Mouse (Mus musculus): ENCODE data around the gene Ccl28. TPM values are rescaled to one million over a fixed set of nuclear protein-coding genes. Genes with fewer than 3 reads are reported as not detected.
"Not testable (repeated sequence)": the region's sequence is repeated elsewhere in the genome, so short reads cannot be mapped to it uniquely, and the experiment has no call there.

Ccl28 gene
- total and polyA plus RNA-seq, 2 experiments from 2014 or later, result 0.05 TPM; not detected in 1

GRCm38 (mm10) chr13:119604322-119604721, 19.3 kb upstream of the Ccl28 start:
- not testable (repeated sequence) for H3K36me3 ChIP-seq (replicated peaks; ENCODE audit: control insufficient read depth, insufficient read depth, low read length); H3K4me1 ChIP-seq (ENCODE audit: control insufficient read depth, insufficient read depth); H3K4me3 ChIP-seq (ENCODE audit: low read depth, low read length); H3K27me3 ChIP-seq (ENCODE audit: control insufficient read depth, insufficient read depth, low read length); H3K9ac ChIP-seq (replicated peaks; ENCODE audit: low read depth, low read length); H3K9me3 ChIP-seq (replicated peaks; ENCODE audit: control insufficient read depth, low read length); H3K4me2 ChIP-seq (ENCODE audit: low read depth, low read length); ATAC-seq (ENCODE audit: insufficient read depth, low read depth); H3K27ac ChIP-seq (ENCODE audit: low read depth); DNase-seq (ENCODE audit: low spot score)
- 91% methylated on average over 7 of the region's 9 CpGs for WGBS

- ATAC-seq (ENCODE audit: insufficient read depth, low read depth) (no peak), DNase-seq (ENCODE audit: low spot score) (no peak)
- H3K9ac ChIP-seq (replicated peaks; ENCODE audit: low read depth, low read length), result no peak overlapping the region
- no peak overlapping the region for H3K4me3 ChIP-seq (ENCODE audit: low read depth, low read length)
- H3K36me3 ChIP-seq (replicated peaks; ENCODE audit: control insufficient read depth, insufficient read depth, low read length), result no peaks in the 10 kb centered on the region
- no peaks in the 10 kb centered on the region for H3K9me3 ChIP-seq (replicated peaks; ENCODE audit: control insufficient read depth, low read length)
- no peaks in the 10 kb centered on the region for H3K27me3 ChIP-seq (ENCODE audit: control insufficient read depth, insufficient read depth, low read length)
- no peaks in the 10 kb centered on the region for H3K4me1 ChIP-seq (ENCODE audit: control insufficient read depth, insufficient read depth)
- 82% methylated on average over 3 of the region's 3 CpGs for WGBS
- H3K27ac ChIP-seq (ENCODE audit: low read depth), result no peak overlapping the region
- no peak overlapping the region for H3K4me2 ChIP-seq (ENCODE audit: low read depth, low read length)
- TF ChIP-seq EP300 (IDR thresholded peaks at IDR 0.05; ENCODE audit: low read depth) (no peak), CTCF (IDR thresholded peaks at IDR 0.05; ENCODE audit: low read depth) (no peak)
Measured at GRCm38 (mm10) chr13:119618841-119619240, 4.8 kb upstream of the Ccl28 start.

- 52% methylated on average over 3 of the region's 3 CpGs for WGBS
- Histone ChIP-seq H3K4me1 (ENCODE audit: control insufficient read depth, insufficient read depth) (no peaks in the 10 kb centered on the region), H3K36me3 (replicated peaks; ENCODE audit: control insufficient read depth, insufficient read depth, low read length) (no peaks in the 10 kb centered on the region), H3K4me2 (ENCODE audit: low read depth, low read length) (no peak overlapping the region), H3K9ac (replicated peaks; ENCODE audit: low read depth, low read length) (no peak overlapping the region), H3K27me3 (ENCODE audit: control insufficient read depth, insufficient read depth, low read length) (no peaks in the 10 kb centered on the region), H3K9me3 (replicated peaks; ENCODE audit: control insufficient read depth, low read length) (no peaks in the 10 kb centered on the region), H3K4me3 (ENCODE audit: low read depth, low read length) (no peak overlapping the region), H3K27ac (ENCODE audit: low read depth) (no peak overlapping the region)
- no peak for TF ChIP-seq CTCF (IDR thresholded peaks at IDR 0.05; ENCODE audit: low read depth)
- TF ChIP-seq EP300 (IDR thresholded peaks at IDR 0.05; ENCODE audit: low read depth), result no peak
- ATAC-seq (ENCODE audit: insufficient read depth, low read depth), result no peak
- no peak for DNase-seq (ENCODE audit: low spot score)
Measured at GRCm38 (mm10) chr13:119619735-119620134, 3.9 kb upstream of the Ccl28 start.

GRCm38 (mm10) chr13:119625952-119626351, 2.3 kb downstream of the Ccl28 start:
- not testable (repeated sequence) for ATAC-seq (ENCODE audit: insufficient read depth, low read depth); H3K36me3 ChIP-seq (replicated peaks; ENCODE audit: control insufficient read depth, insufficient read depth, low read length); H3K27me3 ChIP-seq (ENCODE audit: control insufficient read depth, insufficient read depth, low read length); H3K27ac ChIP-seq (ENCODE audit: low read depth); DNase-seq (ENCODE audit: low spot score); H3K4me2 ChIP-seq (ENCODE audit: low read depth, low read length); H3K4me3 ChIP-seq (ENCODE audit: low read depth, low read length); H3K4me1 ChIP-seq (ENCODE audit: control insufficient read depth, insufficient read depth); H3K9ac ChIP-seq (replicated peaks; ENCODE audit: low read depth, low read length); H3K9me3 ChIP-seq (replicated peaks; ENCODE audit: control insufficient read depth, low read length)
- 65% methylated on average over 5 of the region's 5 CpGs for WGBS
- peak; percentile 20 for TF ChIP-seq CTCF (IDR thresholded peaks at IDR 0.05; ENCODE audit: low read depth)

- Histone ChIP-seq H3K9ac (replicated peaks; ENCODE audit: low read depth, low read length) (no peak overlapping the region; the same call in 1 of the 2 replicates), H3K9me3 (replicated peaks; ENCODE audit: control insufficient read depth, low read length) (no peaks in the 10 kb centered on the region), H3K36me3 (replicated peaks; ENCODE audit: control insufficient read depth, insufficient read depth, low read length) (no peaks in the 10 kb centered on the region), H3K27ac (ENCODE audit: low read depth) (no peak overlapping the region), H3K27me3 (ENCODE audit: control insufficient read depth, insufficient read depth, low read length) (no peaks in the 10 kb centered on the region), H3K4me2 (ENCODE audit: low read depth, low read length) (peak overlapping the region; percentile 86), H3K4me3 (ENCODE audit: low read depth, low read length) (peak overlapping the region; percentile 61), H3K4me1 (ENCODE audit: control insufficient read depth, insufficient read depth) (no peaks in the 10 kb centered on the region)
- no peak for TF ChIP-seq CTCF (IDR thresholded peaks at IDR 0.05; ENCODE audit: low read depth)
- TF ChIP-seq EP300 (IDR thresholded peaks at IDR 0.05; ENCODE audit: low read depth), result no peak
- DNase-seq (ENCODE audit: low spot score) (peak; percentile 85), ATAC-seq (ENCODE audit: insufficient read depth, low read depth) (peak; percentile 92)
- WGBS, result 4% methylated on average over 32 of the region's 33 CpGs
Measured at GRCm38 (mm10) chr13:119631482-119632155, 8.0 kb downstream of the Ccl28 start.

GRCm38 (mm10) chr13:119632156-119632548, 8.5 kb downstream of the Ccl28 start:
- no peak overlapping the region for H3K27ac ChIP-seq (ENCODE audit: low read depth)
- TF ChIP-seq CTCF (IDR thresholded peaks at IDR 0.05; ENCODE audit: low read depth), result no peak
- TF ChIP-seq EP300 (IDR thresholded peaks at IDR 0.05; ENCODE audit: low read depth), result no peak
- H3K4me3 ChIP-seq (ENCODE audit: low read depth, low read length), result peak overlapping the region; percentile 61
- no peaks in the 10 kb centered on the region for H3K36me3 ChIP-seq (replicated peaks; ENCODE audit: control insufficient read depth, insufficient read depth, low read length)
- 89% methylated on average over 4 of the region's 4 CpGs for WGBS
- DNase-seq (ENCODE audit: low spot score) (no peak), ATAC-seq (ENCODE audit: insufficient read depth, low read depth) (no peak)
- H3K4me2 ChIP-seq (ENCODE audit: low read depth, low read length), result peak overlapping the region; percentile 86
- no peaks in the 10 kb centered on the region for H3K4me1 ChIP-seq (ENCODE audit: control insufficient read depth, insufficient read depth)
- no peaks in the 10 kb centered on the region for H3K27me3 ChIP-seq (ENCODE audit: control insufficient read depth, insufficient read depth, low read length)
- H3K9ac ChIP-seq (replicated peaks; ENCODE audit: low read depth, low read length), result no peak overlapping the region
- no peaks in the 10 kb centered on the region for H3K9me3 ChIP-seq (replicated peaks; ENCODE audit: control insufficient read depth, low read length)

All from heart, postnatal 0 days (tissue).